Mouse (Mus musculus): Measurements from ENCODE around the gene Obox2. TPM values are rescaled to one million over a fixed set of nuclear protein-coding genes. Genes with fewer than 3 reads are reported as not detected.
"Not testable (repeated sequence)": the region's sequence is repeated elsewhere in the genome, so short reads cannot be mapped to it uniquely, and the experiment has no call there.

Obox2 gene
- polyA plus RNA-seq (2014; fragmentation: Nextera tagmentation; extraction: Ambion mirVana): not detected in 2 replicates

GRCm38 (mm10) chr7:15388421-15388998, at the start of gene Obox2, which contains the start of gene Obox1:
TSS of gene Obox2 (plus strand) at chr7:15388721.
TSS of gene Obox1 (plus strand) at chr7:15388948.
- DNase-seq (ENCODE audit: low spot score); H3K4me3 ChIP-seq (ENCODE audit: low read depth, low read length); H3K9me3 ChIP-seq (ENCODE audit: control insufficient read depth, low read length); H3K36me3 ChIP-seq (ENCODE audit: control insufficient read depth, insufficient read depth, low read length); H3K4me1 ChIP-seq (ENCODE audit: control insufficient read depth, insufficient read depth, low read length); ATAC-seq (ENCODE audit: insufficient read depth, low FRiP score, low TSS enrichment); H3K27ac ChIP-seq (ENCODE audit: low read depth, low read length); H3K9ac ChIP-seq (ENCODE audit: low read length); H3K27me3 ChIP-seq (ENCODE audit: control insufficient read depth, insufficient read depth, low read length); H3K4me2 ChIP-seq (ENCODE audit: low read depth): not testable (repeated sequence)
- no CpG with 5 or more reads among the region's 2 CpGs for WGBS

- not testable (repeated sequence) for DNase-seq (ENCODE audit: low spot score); ATAC-seq (ENCODE audit: insufficient read depth, low FRiP score, low TSS enrichment); H3K9me3 ChIP-seq (ENCODE audit: control insufficient read depth, low read length); H3K4me3 ChIP-seq (ENCODE audit: low read depth, low read length); H3K27me3 ChIP-seq (ENCODE audit: control insufficient read depth, insufficient read depth, low read length); H3K36me3 ChIP-seq (ENCODE audit: control insufficient read depth, insufficient read depth, low read length); H3K4me2 ChIP-seq (ENCODE audit: low read depth); H3K9ac ChIP-seq (ENCODE audit: low read length); H3K27ac ChIP-seq (ENCODE audit: low read depth, low read length); H3K4me1 ChIP-seq (ENCODE audit: control insufficient read depth, insufficient read depth, low read length)
- 80% methylated on average over 3 of the region's 3 CpGs for WGBS
Measured at GRCm38 (mm10) chr7:15399147-15399874, 10.8 kb downstream of the Obox2 start.

- not testable (repeated sequence) for H3K9me3 ChIP-seq (ENCODE audit: control insufficient read depth, low read length); H3K27ac ChIP-seq (ENCODE audit: low read depth, low read length); H3K4me1 ChIP-seq (ENCODE audit: control insufficient read depth, insufficient read depth, low read length); H3K4me2 ChIP-seq (ENCODE audit: low read depth); H3K4me3 ChIP-seq (ENCODE audit: low read depth, low read length); H3K9ac ChIP-seq (ENCODE audit: low read length); H3K36me3 ChIP-seq (ENCODE audit: control insufficient read depth, insufficient read depth, low read length); ATAC-seq (ENCODE audit: insufficient read depth, low FRiP score, low TSS enrichment); H3K27me3 ChIP-seq (ENCODE audit: control insufficient read depth, insufficient read depth, low read length); DNase-seq (ENCODE audit: low spot score)
- WGBS: 89% methylated on average over 10 of the region's 10 CpGs
Measured at GRCm38 (mm10) chr7:15406816-15407215, 18.3 kb downstream of the Obox2 start.

- DNase-seq (ENCODE audit: low spot score); H3K4me3 ChIP-seq (ENCODE audit: low read depth, low read length); H3K27me3 ChIP-seq (ENCODE audit: control insufficient read depth, insufficient read depth, low read length); H3K27ac ChIP-seq (ENCODE audit: low read depth, low read length); H3K36me3 ChIP-seq (ENCODE audit: control insufficient read depth, insufficient read depth, low read length); H3K4me1 ChIP-seq (ENCODE audit: control insufficient read depth, insufficient read depth, low read length); H3K9me3 ChIP-seq (ENCODE audit: control insufficient read depth, low read length); H3K9ac ChIP-seq (ENCODE audit: low read length); H3K4me2 ChIP-seq (ENCODE audit: low read depth); ATAC-seq (ENCODE audit: insufficient read depth, low FRiP score, low TSS enrichment): not testable (repeated sequence)
- 88% methylated on average over 7 of the region's 9 CpGs for WGBS
Measured at GRCm38 (mm10) chr7:15418046-15418445, 29.5 kb downstream of the Obox2 start.

- ATAC-seq (ENCODE audit: insufficient read depth, low FRiP score, low TSS enrichment); H3K4me3 ChIP-seq (ENCODE audit: low read depth, low read length); H3K9me3 ChIP-seq (ENCODE audit: control insufficient read depth, low read length); H3K4me2 ChIP-seq (ENCODE audit: low read depth); H3K27me3 ChIP-seq (ENCODE audit: control insufficient read depth, insufficient read depth, low read length); H3K27ac ChIP-seq (ENCODE audit: low read depth, low read length); H3K9ac ChIP-seq (ENCODE audit: low read length); H3K4me1 ChIP-seq (ENCODE audit: control insufficient read depth, insufficient read depth, low read length); DNase-seq (ENCODE audit: low spot score); H3K36me3 ChIP-seq (ENCODE audit: control insufficient read depth, insufficient read depth, low read length): not testable (repeated sequence)
- WGBS: 80% methylated on average over 3 of the region's 4 CpGs
Measured at GRCm38 (mm10) chr7:15425537-15425936, 37.0 kb downstream of the Obox2 start.

Other genes starting within 250 kb of the Obox2 start
- gene Obox1, start 227 bp downstream of the Obox2 start, polyA plus RNA-seq (2014; fragmentation: Nextera tagmentation; extraction: Ambion mirVana): not detected in 2 replicates